Mouse (Mus musculus): ENCODE results near the gene Hkdc1. TPM values are rescaled to one million over a fixed set of nuclear protein-coding genes. Genes with fewer than 3 reads are reported as not detected.

The Hkdc1 gene
- polyA plus RNA-seq, 1 experiment = 137 TPM

DNA sequence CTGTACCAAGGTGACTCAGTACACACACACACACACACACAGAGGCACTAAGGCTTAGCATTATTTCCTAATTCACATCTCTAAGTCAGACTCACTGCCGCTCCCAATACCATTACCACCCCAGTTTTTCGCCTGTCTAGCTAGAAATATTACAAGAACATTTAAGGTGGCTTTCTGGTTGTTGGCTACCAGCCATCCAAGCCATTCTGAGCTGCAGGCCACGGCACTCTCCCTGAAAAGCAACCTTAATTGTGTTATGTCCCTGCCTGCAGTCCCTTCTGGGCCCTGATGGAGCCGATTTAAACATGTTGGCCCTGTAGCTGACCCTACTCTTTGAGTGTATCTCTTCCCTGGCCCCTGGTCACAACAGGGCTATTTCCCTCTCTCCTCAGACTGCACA lies 80.3 kb downstream of the Hkdc1 start:
- no peaks in the 10 kb centered on the region for H3K27me3 ChIP-seq (ENCODE audit: control insufficient read depth, insufficient read depth, low read length)
- no peak overlapping the region for H3K4me3 ChIP-seq (ENCODE audit: low read depth, low read length)
- H3K4me1 ChIP-seq (ENCODE audit: control insufficient read depth, insufficient read depth, insufficient read length, low read length) = peaks cover 19% of the 10 kb centered on the region
- 90% methylated on average over 4 of the region's 4 CpGs for WGBS
- no peak for TF ChIP-seq CTCF (IDR thresholded peaks at IDR 0.05; ENCODE audit: extremely low read depth, insufficient read length, insufficient replicate concordance, low read depth, low read length)
- TF ChIP-seq POLR2A (IDR thresholded peaks at IDR 0.05; ENCODE audit: low read depth, low read length) = no peak
- H3K27ac ChIP-seq (ENCODE audit: insufficient read depth, low read depth, low read length) = no peak overlapping the region
- no peaks in the 10 kb centered on the region for H3K36me3 ChIP-seq (ENCODE audit: control insufficient read depth, insufficient read depth, low read length)

DNA sequence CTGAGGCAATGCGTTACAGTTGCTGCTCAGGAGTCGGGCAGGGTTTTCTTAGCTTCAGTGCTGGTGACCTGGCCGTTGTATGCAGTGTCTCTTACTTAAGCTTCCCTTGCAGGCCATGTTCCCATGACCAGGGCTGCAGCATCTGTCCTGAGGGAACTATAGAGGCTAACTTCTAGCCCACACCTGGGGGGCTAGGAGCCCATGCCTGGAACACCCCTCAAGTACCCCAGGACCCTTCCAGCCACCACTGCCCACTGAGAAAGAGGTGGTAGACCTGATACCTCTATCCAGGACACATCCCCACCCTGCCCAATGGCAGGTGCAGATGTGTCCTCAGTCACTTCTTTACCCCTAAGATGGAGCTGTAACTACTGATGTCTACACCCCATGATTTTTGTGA lies 81.3 kb downstream of the Hkdc1 start:
- 22% methylated on average over 3 of the region's 3 CpGs for WGBS
- H3K27me3 ChIP-seq (ENCODE audit: control insufficient read depth, insufficient read depth, low read length) = no peaks in the 10 kb centered on the region
- peaks cover 22% of the 10 kb centered on the region for H3K4me1 ChIP-seq (ENCODE audit: control insufficient read depth, insufficient read depth, insufficient read length, low read length)
- H3K36me3 ChIP-seq (ENCODE audit: control insufficient read depth, insufficient read depth, low read length) = no peaks in the 10 kb centered on the region
- TF ChIP-seq CTCF (IDR thresholded peaks at IDR 0.05; ENCODE audit: extremely low read depth, insufficient read length, insufficient replicate concordance, low read depth, low read length) (no peak), POLR2A (IDR thresholded peaks at IDR 0.05; ENCODE audit: low read depth, low read length) (no peak)
- peak overlapping the region; percentile 90 for H3K27ac ChIP-seq (ENCODE audit: insufficient read depth, low read depth, low read length)
- peak overlapping the region; percentile 74 for H3K4me3 ChIP-seq (ENCODE audit: low read depth, low read length)

DNA sequence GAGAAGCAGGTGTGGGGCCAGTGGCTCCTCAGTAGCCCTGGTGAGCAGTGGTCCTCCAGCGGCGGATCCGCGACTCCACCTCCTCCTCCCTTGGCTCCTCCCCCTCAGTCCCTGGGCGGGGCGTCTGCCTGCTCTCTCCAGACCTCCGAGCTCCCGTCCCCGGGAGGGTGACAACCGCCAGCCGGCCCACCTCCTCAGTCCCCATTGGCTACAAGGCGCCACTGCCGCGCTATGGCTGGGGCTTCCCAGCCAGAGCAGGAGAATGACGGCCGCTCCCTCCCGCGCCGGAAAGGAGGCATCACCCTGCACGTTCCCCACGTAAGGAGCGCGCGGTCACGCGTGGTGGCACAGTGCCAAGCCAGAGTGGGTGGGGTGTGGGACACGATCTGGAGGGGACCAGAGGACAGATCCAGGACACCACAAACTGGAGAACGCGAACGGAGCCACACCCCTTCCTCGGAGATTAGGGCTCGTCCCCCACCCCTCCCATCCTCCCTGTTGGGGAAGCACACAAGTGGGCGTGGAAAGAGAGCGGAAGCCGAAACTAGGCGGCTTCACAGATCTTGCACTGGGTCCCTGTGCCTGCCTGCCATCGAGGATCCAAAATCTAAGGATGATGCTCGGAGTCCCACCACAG lies 82.1 kb downstream of the Hkdc1 start:
- peak overlapping the region; percentile 74 for H3K4me3 ChIP-seq (ENCODE audit: low read depth, low read length)
- no peaks in the 10 kb centered on the region for H3K27me3 ChIP-seq (ENCODE audit: control insufficient read depth, insufficient read depth, low read length)
- 1% methylated on average over 33 of the region's 38 CpGs for WGBS
- TF ChIP-seq CTCF (IDR thresholded peaks at IDR 0.05; ENCODE audit: extremely low read depth, insufficient read length, insufficient replicate concordance, low read depth, low read length) = no peak
- no peak for TF ChIP-seq POLR2A (IDR thresholded peaks at IDR 0.05; ENCODE audit: low read depth, low read length)
- H3K4me1 ChIP-seq (ENCODE audit: control insufficient read depth, insufficient read depth, insufficient read length, low read length) = peaks cover 22% of the 10 kb centered on the region
- peak overlapping the region; percentile 90 for H3K27ac ChIP-seq (ENCODE audit: insufficient read depth, low read depth, low read length)
- no peaks in the 10 kb centered on the region for H3K36me3 ChIP-seq (ENCODE audit: control insufficient read depth, insufficient read depth, low read length)

DNA sequence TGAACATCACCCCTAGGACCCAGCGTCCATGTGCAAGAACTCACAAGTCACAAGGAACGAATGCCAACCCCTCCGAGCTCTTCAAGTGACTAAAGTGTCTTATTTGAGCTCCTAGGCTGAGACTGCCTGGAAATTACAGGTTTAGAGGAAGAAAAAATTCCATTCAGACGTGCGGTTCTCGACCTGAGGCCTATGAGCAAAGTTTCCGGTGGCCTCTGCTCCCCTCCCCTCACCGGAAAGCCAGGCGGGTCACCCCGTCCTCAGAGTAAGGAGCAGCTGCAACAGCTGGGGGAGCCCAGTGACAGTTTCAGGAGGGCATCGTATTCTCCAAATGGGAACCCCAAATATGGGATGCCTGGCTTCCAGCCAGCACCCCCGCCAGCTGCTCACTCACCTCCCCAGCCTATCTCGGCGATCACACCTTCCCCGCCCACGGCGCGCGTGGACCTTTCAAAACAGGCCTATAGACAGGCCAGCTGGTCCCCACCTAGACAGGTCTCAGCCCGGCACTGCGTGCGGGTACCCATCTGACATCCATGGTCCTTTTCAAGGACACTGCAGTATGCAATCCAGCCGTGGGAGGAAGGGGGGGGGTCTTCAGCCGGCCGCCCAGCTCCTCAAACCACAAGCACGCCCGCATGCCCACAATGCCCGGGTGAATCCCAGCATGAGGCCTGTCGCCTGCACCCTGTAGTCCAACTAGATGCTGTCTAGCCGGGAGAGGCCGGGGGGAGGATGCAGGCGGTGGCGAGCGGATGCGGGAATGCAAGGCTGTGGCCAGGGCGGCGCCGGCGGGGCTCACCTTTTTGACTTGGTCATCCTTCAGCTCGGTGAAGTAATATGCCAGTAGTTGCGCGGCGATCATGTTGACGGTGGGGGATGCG lies 82.8 kb downstream of the Hkdc1 start:
- WGBS = 9% methylated on average over 45 of the region's 45 CpGs
- H3K4me1 ChIP-seq (ENCODE audit: control insufficient read depth, insufficient read depth, insufficient read length, low read length) = peaks cover 22% of the 10 kb centered on the region
- H3K36me3 ChIP-seq (ENCODE audit: control insufficient read depth, insufficient read depth, low read length) = no peaks in the 10 kb centered on the region
- TF ChIP-seq POLR2A (IDR thresholded peaks at IDR 0.05; ENCODE audit: low read depth, low read length) (no peak), CTCF (IDR thresholded peaks at IDR 0.05; ENCODE audit: extremely low read depth, insufficient read length, insufficient replicate concordance, low read depth, low read length) (no peak)
- H3K4me3 ChIP-seq (ENCODE audit: low read depth, low read length) = peak overlapping the region; percentile 74
- peak overlapping the region; percentile 54 for H3K27ac ChIP-seq (ENCODE audit: insufficient read depth, low read depth, low read length)
- no peaks in the 10 kb centered on the region for H3K27me3 ChIP-seq (ENCODE audit: control insufficient read depth, insufficient read depth, low read length)

DNA sequence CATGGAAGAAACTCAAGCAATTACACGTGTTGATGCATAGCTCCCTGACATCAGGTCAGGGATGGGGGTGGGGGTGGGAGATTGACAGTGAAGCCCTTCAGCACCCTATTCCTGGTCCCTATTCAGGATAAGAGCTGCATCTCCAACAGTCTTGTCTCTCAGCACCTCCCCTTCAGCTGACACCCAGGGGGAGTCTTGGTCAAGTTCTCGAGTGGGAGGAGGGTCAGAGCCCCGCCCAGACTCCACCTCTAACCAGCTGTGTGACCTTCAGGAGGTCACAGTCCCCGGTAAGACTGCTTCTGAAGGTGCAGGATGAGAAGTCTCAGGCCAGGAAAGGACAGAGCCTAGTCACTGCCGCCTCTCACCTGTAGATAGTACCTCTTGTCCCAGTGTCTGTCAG lies 83.7 kb downstream of the Hkdc1 start:
- no peak for TF ChIP-seq CTCF (IDR thresholded peaks at IDR 0.05; ENCODE audit: extremely low read depth, insufficient read length, insufficient replicate concordance, low read depth, low read length)
- no peak for TF ChIP-seq POLR2A (IDR thresholded peaks at IDR 0.05; ENCODE audit: low read depth, low read length)

DNA sequence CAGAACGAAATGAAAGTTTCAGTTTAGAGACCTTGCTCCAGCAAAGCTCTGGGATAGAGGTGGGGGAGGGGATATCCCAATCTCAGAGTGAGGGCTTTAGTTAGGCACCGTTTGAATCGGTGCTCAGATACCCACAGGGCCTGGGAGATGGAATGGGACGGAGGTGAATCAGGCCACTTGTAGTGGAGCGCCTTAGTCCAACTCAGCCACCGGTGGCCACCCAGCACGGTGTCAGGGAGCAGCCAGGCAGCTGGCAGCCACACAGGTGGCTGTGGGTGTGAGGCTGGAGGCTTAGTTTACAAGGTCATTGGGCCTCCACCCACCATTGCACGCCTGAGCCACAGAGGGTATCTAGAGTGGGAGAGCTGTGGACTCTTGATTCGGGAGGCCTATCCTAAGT lies 84.1 kb downstream of the Hkdc1 start:
- Histone ChIP-seq H3K4me1 (ENCODE audit: control insufficient read depth, insufficient read depth, insufficient read length, low read length) (peaks cover 22% of the 10 kb centered on the region), H3K36me3 (ENCODE audit: control insufficient read depth, insufficient read depth, low read length) (no peaks in the 10 kb centered on the region), H3K27ac (ENCODE audit: insufficient read depth, low read depth, low read length) (peak overlapping the region; percentile 5; the same call in 1 of the 2 replicates), H3K27me3 (ENCODE audit: control insufficient read depth, insufficient read depth, low read length) (no peaks in the 10 kb centered on the region), H3K4me3 (ENCODE audit: low read depth, low read length) (no peak overlapping the region)
- TF ChIP-seq CTCF (IDR thresholded peaks at IDR 0.05; ENCODE audit: extremely low read depth, insufficient read length, insufficient replicate concordance, low read depth, low read length) = no peak
- no peak for TF ChIP-seq POLR2A (IDR thresholded peaks at IDR 0.05; ENCODE audit: low read depth, low read length)
- 54% methylated on average over 9 of the region's 9 CpGs for WGBS

More for the DNA sequence above, 83.7 kb downstream of the Hkdc1 start:
- Histone ChIP-seq H3K4me3 (ENCODE audit: low read depth, low read length) (0 out of 2 replicates have a peak overlapping the region, but pooled peaks have one; percentile 13), H3K36me3 (ENCODE audit: control insufficient read depth, insufficient read depth, low read length) (no peaks in the 10 kb centered on the region), H3K4me1 (ENCODE audit: control insufficient read depth, insufficient read depth, insufficient read length, low read length) (peaks cover 22% of the 10 kb centered on the region), H3K27me3 (ENCODE audit: control insufficient read depth, insufficient read depth, low read length) (no peaks in the 10 kb centered on the region), H3K27ac (ENCODE audit: insufficient read depth, low read depth, low read length) (0 out of 2 replicates have a peak overlapping the region, but pooled peaks have one; percentile 54)
- 49% methylated on average over 5 of the region's 5 CpGs for WGBS

Measured in small intestine, adult 2 months (tissue).